Mouse (Mus musculus): ENCODE data around the gene Bckdhb. TPM values are rescaled to one million over a fixed set of nuclear protein-coding genes. Genes with fewer than 3 reads are reported as not detected.
"Not testable (repeated sequence)": the region's sequence is repeated elsewhere in the genome, so short reads cannot be mapped to it uniquely, and the experiment has no call there.

The Bckdhb gene
- total RNA-seq, 2 experiments from 2014 or later, result 17.9 to 22.4 TPM

DNA sequence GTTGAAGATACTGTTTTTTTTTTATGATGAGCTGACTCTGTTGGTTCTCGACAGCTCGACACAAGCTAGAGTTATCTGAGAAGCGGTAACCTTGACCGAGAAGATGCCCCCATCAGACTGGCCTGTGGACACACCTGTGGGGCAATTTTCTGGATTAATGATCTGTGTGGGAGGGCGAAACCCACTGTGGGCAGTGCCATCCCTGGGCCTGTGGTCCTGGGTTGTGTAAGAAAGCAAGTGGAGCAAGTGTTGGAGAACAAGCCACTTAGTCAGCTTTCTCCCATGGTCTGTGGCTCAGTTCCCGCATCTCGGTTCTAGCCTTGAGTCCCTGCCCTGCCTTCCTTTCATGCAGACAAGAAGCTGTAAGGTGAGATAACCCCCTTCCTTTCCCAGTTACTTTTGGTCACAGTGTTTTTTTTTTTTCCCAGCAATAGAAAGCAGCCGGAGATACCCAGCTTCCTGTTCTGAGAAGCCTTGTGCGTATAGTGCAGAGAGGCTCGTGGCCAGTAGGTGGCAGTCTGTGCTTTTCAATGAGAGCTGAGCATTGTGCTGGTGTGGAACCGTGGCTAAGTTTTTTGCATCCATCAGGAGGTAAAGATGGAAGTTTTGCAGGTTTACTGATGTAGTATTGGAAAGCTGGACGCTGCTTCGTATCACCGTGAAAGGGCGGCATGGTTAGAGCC lies 31.8 kb downstream of the Bckdhb start:
- intact Hi-C loops (cut with DNase I; ENCODE audit: low total_unique reads), result no loop called here
- peak; percentile 75 for DNase-seq

DNA sequence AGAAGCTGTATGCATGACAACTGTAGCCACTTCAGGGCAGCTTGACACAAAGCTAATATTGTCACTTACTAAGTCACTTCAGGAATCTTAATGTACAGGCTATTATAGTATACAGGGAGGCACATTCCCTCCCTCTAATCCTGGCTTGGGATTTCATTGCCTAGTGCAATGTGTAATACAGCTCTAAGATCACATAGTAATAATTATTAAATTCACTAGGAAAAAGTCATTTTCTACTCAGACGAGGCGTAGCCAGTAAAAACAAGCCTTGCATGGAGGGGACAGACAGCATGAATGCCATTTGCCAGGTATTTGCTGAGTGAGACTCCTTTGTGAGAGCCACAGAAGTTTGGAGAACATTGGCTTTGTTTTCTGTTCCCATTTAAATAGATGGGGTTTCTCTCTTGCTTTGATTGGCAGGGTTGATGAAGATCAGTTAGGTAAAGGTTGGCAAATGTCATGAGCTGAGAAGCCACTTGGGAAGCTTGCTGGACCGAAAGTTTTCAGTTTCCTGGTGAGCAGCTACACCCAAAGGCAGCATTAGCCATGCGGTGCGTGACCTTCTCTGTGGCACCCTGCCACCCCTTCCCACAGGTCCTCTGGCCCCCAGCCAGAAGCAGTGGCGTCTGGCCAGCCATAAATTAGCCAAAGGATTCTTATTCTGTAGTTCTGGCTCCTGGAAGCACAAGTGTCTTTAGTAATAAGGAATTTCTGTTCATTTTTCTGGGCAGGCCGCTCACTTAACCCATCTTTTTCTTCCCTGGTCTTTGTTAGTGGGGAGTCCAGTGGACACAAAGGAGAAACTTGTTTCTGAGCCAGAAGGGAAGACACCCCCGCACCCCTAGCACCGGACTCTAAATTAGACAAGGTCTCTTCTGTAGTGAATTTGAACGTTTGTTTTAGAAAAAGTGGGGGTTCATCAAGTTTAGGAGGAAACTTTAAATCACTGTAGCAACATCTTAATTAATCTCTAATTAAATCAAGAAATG lies 37.4 kb downstream of the Bckdhb start:
- intact Hi-C loops (cut with DNase I; ENCODE audit: low total_unique reads), result no loop called here
- peak; percentile 36 for DNase-seq

DNA sequence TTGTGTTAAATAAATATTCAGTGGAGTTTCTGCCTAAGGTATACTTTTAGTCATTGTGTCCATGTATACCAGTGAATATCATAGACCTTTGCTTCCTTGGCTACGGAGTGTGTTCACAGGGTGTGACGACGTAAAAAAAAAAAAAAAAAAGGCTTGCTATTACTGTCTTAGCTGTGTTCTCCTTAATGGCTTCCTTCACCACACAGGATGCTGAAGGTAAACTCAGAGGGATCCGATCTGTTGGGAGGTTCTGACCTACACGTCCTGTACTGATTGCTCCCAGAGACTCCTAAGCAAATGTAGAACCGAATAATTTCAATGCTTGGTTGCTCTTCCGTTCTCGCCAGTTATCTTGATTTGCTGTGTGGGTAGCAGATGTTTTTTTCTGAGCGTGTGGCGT lies 38.4 kb downstream of the Bckdhb start:
- intact Hi-C loops (cut with DNase I; ENCODE audit: low total_unique reads), result no loop called here
- DNase-seq, result no peak

DNA sequence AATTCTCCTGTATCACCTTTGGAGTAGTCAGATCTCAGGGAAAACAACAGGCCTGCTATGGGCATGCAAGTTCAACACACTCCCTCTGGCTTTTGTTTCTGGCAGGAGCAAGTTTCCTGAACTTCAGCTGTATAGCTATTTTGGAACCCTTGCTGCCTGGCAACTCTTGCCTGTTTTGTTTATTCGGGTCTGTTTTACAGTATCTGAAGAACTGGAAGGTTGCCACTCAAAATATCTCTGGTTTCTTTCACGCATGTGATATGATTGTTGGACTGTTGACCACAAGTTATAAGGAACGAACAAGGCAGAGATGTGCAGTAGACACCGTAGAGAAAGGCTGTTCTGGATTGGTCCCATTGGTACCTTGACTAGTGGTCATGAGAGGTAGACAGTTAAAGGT lies 39.4 kb downstream of the Bckdhb start:
- intact Hi-C loops (cut with DNase I; ENCODE audit: low total_unique reads), result no loop called here
- no peak for DNase-seq

DNA sequence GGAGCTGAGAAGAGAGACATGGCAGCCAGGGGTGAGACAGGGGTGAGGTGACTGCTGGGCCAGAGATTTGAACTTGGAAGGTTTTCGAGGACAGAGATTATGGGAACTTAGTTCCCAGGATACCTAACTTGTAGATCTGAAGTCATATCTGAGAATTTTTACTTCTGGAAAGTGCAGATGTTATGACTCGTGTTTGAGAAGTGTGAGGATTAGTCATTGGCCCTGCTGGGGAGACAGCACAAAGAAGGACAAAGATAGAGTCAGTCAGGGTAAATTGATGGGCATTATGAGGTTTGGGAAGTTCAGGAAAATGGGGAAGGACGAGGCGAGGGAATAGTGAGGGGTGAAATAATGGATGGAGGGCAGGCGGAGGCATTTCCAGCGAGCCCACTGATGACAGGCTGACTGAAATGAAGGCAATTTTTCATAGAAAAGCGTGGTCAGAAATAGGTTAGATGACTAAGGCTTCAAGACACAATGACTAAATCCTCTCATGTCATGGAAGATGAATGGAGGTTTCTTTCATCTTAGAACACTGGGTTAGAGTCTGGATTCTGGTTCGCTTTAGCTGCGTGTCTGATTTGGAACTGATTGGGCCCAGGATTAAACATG lies 42.6 kb downstream of the Bckdhb start:
- DNase-seq, result no peak

DNA sequence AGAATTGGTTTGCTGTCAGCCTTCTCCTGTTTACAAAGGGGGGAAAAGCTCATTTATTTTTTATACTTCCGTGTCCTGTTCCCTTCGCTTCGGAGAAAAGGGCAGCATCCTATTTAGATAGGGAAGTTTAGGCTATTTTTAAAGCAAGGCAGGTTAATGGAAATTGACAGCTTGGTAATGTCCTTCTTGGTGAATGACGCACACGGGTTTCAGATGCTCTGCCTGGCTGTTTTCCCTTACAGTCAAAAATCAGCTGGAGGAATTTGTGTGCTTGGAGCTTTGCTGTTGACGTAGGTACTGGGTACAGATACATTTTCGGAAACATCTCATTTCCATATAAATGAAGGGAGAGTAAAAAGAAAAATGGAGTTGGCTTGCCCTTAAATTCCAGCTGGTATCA lies 44.4 kb downstream of the Bckdhb start:
- DNase-seq, result no peak
- intact Hi-C loops (cut with DNase I; ENCODE audit: low total_unique reads), result no loop called here

More for the DNA sequence above, 42.6 kb downstream of the Bckdhb start:
- intact Hi-C loops (cut with DNase I; ENCODE audit: low total_unique reads), result no loop called here

DNA sequence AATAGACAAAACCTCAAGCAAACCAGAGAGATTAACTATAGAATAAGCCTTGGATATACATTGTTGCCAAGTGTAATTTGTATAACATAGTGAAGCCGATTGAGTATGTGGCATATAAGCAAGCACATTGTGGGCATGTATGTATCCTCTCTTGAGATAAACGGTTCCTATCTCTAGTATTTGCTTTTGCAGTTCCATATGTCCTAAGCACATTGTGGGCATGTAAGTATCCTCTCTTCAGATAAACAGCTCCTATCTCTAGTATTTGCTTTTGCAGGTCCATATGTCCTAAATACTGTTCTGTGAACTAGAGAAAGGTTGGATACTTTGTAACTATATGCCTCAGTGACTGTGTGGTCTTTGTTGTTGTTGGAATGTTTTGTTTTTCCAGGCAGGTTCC lies 48.5 kb downstream of the Bckdhb start:
- DNase-seq, result no peak
- intact Hi-C loops (cut with DNase I; ENCODE audit: low total_unique reads), result no loop called here

DNA sequence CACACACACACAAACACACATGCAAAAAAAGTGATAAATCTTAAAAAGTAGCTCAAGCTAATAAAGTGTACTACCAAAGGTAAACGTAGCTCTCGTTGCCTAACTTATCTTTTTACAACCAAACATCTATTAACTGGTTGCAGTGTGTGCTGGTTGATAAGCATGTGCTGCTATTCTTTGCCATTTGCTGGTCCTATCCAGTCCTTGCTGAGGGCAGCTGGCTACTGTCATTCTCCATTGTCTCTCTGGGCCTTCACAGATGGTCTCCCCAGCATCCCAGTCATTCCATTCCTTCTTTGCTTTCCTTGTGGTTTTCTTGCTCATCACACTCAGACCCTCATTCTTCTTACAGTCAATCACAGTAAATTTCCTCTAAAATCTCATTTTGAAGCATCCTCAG lies 50.9 kb downstream of the Bckdhb start:
- DNase-seq, result no peak
- intact Hi-C loops (cut with DNase I; ENCODE audit: low total_unique reads), result no loop called here

DNA sequence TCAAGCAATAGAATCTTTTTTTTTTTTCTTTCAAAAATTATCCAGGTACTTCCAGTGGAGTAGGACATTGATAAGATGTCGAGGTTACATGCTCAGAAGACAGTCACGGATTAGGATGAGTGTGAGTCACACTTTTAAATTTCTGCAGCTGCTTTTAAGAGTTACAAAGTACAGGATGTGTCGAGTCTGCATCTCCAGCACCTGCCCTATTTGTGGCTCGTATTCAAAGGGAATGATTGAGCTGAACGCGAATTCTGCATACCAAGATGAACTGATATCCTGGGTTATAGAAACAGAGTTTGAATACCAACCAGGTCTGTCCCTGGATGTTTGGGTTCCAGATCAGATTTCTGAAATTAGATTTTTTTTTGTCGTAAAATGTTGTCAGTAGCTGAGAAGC lies 56.3 kb downstream of the Bckdhb start:
- no peak for DNase-seq
- intact Hi-C loops (cut with DNase I; ENCODE audit: low total_unique reads), result no loop called here

DNA sequence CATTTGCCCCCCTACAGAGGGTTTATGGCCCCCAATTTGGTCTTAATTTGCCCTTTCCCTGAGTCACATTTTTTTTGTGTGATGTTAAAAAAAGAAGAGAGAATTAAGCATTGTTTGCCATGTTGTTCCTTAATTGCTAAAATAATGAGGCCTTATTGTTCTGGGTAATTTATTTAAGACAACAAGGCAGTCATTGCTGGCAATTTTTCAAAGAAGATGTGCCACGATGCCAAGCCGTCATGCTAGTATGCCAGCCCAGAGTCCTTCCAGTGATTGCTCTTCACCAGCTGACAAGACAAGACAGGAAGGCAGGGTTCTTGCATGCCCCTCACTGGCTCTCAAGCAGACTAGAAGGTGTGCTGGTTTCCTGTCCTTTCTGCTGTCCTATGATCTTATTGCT lies 84.0 kb downstream of the Bckdhb start:
- intact Hi-C loops (cut with DNase I; ENCODE audit: low total_unique reads), result no loop called here
- DNase-seq, result no peak

DNA sequence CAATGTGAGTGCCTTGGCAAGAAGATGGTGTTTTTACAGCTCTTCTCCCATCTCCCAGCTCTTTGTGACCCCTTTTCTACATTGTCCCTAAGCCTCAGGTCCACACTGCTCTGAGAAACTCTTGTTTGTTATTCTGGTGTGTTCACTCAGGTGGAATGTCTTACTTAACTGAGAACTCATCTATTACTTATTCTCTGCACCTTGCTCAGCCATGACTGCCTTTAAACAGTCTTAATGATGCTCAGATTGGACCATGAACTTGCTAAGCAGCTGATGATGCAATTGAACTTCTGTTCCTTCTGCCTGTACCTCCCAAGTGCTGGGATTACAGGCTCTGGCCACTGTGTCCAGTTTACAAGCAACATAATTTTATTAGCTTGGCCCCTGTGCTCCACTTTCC lies 86.2 kb downstream of the Bckdhb start:
- intact Hi-C loops (cut with DNase I; ENCODE audit: low total_unique reads), result no loop called here

DNA sequence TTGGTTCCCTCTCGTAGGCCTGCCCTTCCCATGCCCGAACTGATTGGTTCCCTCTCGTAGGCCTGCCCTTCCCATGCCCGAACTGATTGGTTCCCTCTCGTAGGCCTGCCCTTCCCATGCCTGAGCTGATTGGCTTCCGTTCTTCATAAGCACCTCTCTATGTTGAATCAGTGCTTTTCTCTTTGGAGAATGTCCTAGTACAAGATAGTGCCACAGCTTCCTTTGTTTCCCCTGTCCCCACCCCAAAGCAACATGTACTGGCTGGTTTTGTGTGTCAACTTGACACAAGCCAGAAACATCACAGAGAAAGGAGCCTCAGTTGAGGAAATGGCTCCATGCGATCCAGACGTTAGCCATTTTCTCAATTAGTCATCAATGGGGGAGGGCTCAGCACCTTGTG lies 93.2 kb downstream of the Bckdhb start:
- intact Hi-C loops (cut with DNase I; ENCODE audit: low total_unique reads), result not testable (repeated sequence)

More for the DNA sequence above, 86.2 kb downstream of the Bckdhb start:
- DNase-seq, result no peak

DNA sequence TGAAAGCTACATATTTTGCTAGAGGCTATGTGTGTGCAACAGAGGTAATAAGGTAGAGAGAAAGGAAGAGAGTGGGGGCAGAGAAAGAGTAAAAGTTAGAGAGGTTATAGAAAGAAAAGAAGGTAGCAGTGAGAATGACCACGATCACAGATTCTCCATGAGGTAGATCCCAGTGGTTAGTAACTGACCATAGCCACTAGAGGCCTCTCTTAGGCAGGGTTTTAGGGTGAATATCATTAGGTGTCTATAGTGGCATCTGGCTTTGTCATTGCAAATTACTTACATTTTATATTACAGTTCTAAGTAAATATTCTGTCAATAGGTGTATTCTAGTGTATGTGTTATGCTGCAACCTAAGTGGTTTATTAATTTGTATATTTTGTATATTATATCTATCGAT lies 94.7 kb downstream of the Bckdhb start:
- DNase-seq, result no peak
- intact Hi-C loops (cut with DNase I; ENCODE audit: low total_unique reads), result no loop called here

More for the DNA sequence above, 93.2 kb downstream of the Bckdhb start:
- not testable (repeated sequence) for DNase-seq

DNA sequence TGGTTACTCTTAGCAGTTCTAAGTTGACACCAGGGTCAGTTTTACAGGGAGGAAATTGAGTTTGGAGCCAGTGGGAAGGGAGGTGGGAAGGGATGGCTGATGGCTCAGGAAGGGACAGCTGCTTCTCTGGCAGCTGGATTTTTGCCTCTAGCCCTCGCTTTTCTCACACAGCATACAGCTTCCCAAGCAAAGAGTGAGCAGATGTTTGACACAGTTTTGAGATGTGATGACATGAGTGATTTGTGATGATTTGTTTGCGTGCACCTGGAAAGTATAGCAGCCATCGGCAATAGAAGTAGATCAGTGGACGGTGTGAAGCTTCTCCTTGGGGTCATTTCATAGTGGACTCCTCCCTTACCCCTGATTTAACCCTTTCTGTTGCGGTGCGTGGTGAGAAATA lies 96.2 kb downstream of the Bckdhb start:
- intact Hi-C loops (cut with DNase I; ENCODE audit: low total_unique reads), result no loop called here

DNA sequence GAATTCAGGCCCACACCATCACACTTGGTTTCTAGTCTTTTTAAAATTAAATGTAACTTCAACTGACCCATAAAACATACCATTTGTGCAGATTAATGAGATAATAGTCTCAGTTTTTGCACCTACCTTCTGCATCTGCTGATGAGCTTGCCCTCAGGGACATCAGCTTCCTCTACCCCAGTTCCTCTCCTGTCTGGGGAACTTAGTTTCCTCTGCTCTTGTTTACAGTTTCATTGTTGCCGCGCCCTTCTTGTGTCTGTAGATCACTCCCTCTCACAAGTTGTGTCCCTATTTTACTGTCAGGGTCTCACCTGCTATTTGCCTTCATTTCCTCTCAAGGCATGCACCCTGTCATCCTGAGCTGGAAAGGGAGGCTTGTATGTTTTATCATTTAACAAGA lies 103.2 kb downstream of the Bckdhb start:
- DNase-seq, result no peak
- intact Hi-C loops (cut with DNase I; ENCODE audit: low total_unique reads), result no loop called here

More for the DNA sequence above, 96.2 kb downstream of the Bckdhb start:
- DNase-seq, result no peak

DNA sequence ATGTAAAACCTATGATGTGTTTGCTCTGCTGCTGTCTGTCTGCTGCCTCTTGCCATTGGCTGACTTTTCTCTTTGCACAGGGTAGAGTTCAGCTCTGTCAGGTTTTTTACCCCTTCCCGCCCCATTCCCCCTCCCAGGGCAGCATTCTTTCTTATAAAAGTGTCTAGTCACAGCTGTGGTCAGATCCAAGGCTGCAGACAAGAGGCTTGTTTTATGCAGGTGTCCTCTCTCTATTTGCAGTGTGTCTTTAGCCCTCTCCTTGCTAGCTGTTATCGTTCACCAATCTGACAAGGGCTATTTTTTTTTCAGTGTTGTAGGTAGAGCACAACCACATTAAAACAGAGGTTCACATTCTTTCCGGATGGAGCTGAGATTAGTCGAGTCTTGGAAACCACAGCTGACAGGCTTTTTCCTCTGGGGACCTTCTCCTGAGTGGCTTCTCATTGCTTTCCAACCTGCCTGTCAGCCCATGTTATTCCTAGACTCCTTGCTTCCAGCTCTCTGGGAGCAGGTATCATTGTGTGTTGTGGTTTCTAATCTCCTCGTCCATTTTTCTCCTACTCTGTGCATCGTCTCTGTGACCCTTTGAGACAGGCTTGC lies 105.8 kb downstream of the Bckdhb start:
- intact Hi-C loops (cut with DNase I; ENCODE audit: low total_unique reads), result no loop called here
- no peak for DNase-seq

DNA sequence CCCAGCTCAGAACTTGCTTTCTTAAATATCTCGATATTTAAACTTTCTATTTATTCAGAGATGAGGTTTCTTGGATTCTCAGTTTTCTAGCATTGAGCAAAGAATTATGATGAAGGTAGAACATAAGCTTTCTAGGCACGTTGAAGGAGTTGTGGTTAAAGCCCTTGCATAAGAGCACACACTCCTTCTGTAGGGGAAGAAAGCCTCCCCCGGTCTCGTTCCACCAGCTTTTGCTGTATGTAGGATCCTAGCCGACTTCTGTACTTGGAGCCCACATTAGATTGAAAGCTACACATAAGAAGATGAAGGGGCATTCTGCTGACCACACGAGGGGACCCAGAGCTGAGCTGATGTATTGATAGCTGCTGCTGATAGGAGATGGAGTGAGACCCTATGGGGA lies 106.5 kb downstream of the Bckdhb start:
- no peak for DNase-seq
- intact Hi-C loops (cut with DNase I; ENCODE audit: low total_unique reads), result no loop called here

DNA sequence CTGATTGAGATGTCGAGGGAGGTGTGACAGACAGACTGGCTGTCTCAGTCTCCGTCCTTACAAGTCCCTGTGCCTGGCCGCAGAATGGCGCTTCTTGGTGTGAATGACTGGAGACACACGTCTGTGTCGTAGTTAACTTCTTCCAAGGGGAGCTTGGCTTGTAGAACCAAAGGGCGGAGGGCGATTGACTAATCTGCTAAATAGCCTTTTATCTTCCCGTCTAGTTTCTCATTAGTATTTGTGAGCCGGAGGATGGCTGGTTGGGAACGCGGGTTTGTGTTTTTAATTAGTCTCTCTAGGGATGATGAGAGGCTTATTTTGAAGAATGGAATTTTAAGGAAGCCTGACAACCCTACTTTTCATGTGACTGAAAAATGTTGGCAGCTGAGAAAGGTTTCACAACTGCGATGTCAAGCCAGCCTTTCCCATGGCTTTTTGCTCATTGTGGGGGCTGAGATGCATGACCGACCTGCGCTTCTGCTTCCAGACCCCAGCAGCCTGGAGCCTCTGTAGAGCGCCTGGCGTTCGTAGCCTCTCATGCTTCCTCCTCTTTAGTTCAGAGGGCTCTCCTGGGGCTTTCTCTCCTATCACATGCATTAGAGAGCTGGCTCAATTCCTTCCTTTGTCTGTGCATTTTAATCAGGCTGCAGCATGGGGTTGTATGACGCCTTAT lies 107.9 kb downstream of the Bckdhb start:
- intact Hi-C loops (cut with DNase I; ENCODE audit: low total_unique reads), result no loop called here
- DNase-seq, result peak; percentile 7

DNA sequence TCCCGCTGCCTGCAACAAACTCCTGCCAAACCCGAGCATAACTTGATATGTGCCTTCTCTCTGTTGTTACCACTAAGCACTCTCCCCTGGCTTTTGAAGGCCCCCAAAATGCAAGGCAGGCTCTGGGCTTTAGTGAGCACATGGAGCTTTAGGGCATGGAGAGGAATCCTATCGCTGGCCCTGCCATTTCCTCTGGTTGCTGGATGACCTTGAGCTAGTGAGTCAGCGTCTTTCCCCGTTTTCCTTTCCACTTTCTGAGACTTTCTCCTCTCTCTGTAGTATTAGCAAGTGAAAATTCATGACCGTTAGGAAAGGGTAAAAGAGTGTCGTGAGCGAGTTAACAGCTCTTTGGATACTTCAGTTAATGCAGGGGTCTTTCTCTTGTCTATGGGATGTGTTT lies 111.1 kb downstream of the Bckdhb start:
- intact Hi-C loops (cut with DNase I; ENCODE audit: low total_unique reads), result no loop called here
- DNase-seq, result no peak

All from gastrocnemius, postnatal 14 days (tissue).